Mouse (Mus musculus) cortical plate, adult 2 months (tissue): ENCODE measurements at regions not wholly inside any gene's neighbourhood (a gene's known extent, or its start where the extent isn't known, plus 50 kb on each side); places are given as distances from the start of the nearest gene placed in this dataset.

ENCODE experiments used
- CTCF ChIP-seq: fragments of 200-500 bp; IDR thresholded peaks from 2 replicates; pipeline ENCODE4 v1.5.1; 2011; ENCODE audit warnings: mild to moderate bottlenecking, control low read depth, low read length; ENCODE audit not compliant: insufficient read depth; ENCODE audit errors: extremely low read depth
- POLR2A ChIP-seq: fragments of 200-500 bp; IDR thresholded peaks from 2 replicates; pipeline ENCODE4 v1.6.1; 2011; ENCODE audit warnings: mild to moderate bottlenecking, low read length, control low read depth; ENCODE audit not compliant: insufficient read depth; ENCODE audit errors: extremely low read depth

DNA sequence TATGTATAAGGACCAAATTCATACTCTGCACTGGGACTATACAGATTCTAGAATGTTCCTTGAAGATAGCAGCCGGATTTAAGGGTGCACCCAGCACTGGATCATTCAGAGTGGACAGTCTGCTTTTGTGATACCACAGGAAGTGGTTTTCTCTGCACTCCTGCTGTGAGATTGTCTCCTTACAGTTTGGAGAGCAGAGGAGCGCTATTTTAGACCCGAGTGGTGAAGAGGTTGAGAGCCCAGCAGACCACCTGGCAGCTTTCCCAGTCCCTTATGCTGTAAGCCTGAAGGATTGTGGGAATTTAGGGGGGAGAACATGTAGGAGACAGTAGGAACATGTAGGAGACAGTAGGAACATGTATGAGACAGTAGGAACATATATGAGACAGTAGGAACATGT is 147.5 kb upstream of the Zmiz1 start:
- TF ChIP-seq POLR2A = no peak
- TF ChIP-seq CTCF = no peak
